Mouse (Mus musculus) embryonic fibroblast, embryonic 13.5 days (primary cell): ENCODE results near the gene Cdk5rap1. TPM values are rescaled to one million over a fixed set of nuclear protein-coding genes. Genes with fewer than 3 reads are reported as not detected.
A peak's percentile ranks its signal among the peaks of the same experiment; 100 is the strongest.

Source experiments
- H3K27ac ChIP-seq: 2 replicates; pipeline ENCODE4 v1.5.1; 2012; ENCODE audit warnings: low read length, control low read depth, inconsistent platforms; ENCODE audit not compliant: insufficient read depth
- H3K4me1 ChIP-seq: 2 replicates; pipeline ENCODE4 v1.6.1; 2011; ENCODE audit warnings: low read length; ENCODE audit not compliant: control insufficient read depth, insufficient read depth
- H3K4me3 ChIP-seq: 2 replicates; pipeline ENCODE4 v1.5.1; 2011; ENCODE audit warnings: mild to moderate bottlenecking, control low read depth, low read length; ENCODE audit not compliant: insufficient read depth
- CTCF ChIP-seq: IDR thresholded peaks from 2 replicates; pipeline ENCODE4 v1.5.1; 2011; ENCODE audit warnings: mild to moderate bottlenecking, control low read depth, low read length, moderate library complexity, borderline replicate concordance; ENCODE audit not compliant: insufficient read depth
- POLR2A ChIP-seq: IDR thresholded peaks from 2 replicates; pipeline ENCODE4 v1.6.1; 2011; ENCODE audit warnings: low read depth, mild to moderate bottlenecking, control low read depth, low read length, moderate library complexity
- polyA plus RNA-seq: library from polyadenylated mRNA; stranded (reverse); fragments of >200 nt; gene quantifications from 2 replicates; pipeline ENCODE4 v1.2.4, GENCODE M21; 2011; ENCODE audit warnings: low read depth; ENCODE audit not compliant: missing spikeins, insufficient read length

The Cdk5rap1 gene
- polyA plus RNA-seq, 1 experiment: 10.0 TPM

GRCm38 (mm10) chr2:154407643-154408445 lies 35.0 kb upstream of the Cdk5rap1 start, which contains the start of gene Snta1:
TSS of gene Snta1 (minus strand) at chr2:154408099.
- H3K4me3 ChIP-seq: peak within 1 kb of the TSS; percentile 76
- no peak within 1 kb of the TSS for H3K27ac ChIP-seq
- TF ChIP-seq POLR2A: peak; percentile 90
- no peak for TF ChIP-seq CTCF
- H3K4me1 ChIP-seq: peaks cover 10% of the 10 kb centered on the region

GRCm38 (mm10) chr2:154407063-154407642 lies 34.3 kb upstream of the Cdk5rap1 start:
- H3K4me1 ChIP-seq: peaks cover 10% of the 10 kb centered on the region
- H3K27ac ChIP-seq: no peak overlapping the region
- TF ChIP-seq CTCF (no peak), POLR2A (no peak)
- H3K4me3 ChIP-seq: peak overlapping the region; percentile 76

- Histone ChIP-seq H3K4me1 (peaks cover 9% of the 10 kb centered on the region), H3K4me3 (no peak overlapping the region), H3K27ac (no peak overlapping the region)
- TF ChIP-seq CTCF (no peak), POLR2A (no peak)
Measured at GRCm38 (mm10) chr2:154405447-154405994, 32.7 kb upstream of the Cdk5rap1 start.

- no peak for TF ChIP-seq CTCF
- no peak for TF ChIP-seq POLR2A
- Histone ChIP-seq H3K27ac (peak overlapping the region; percentile 46), H3K4me1 (peaks cover 5% of the 10 kb centered on the region), H3K4me3 (no peak overlapping the region)
Measured at GRCm38 (mm10) chr2:154402811-154403210, 30.0 kb upstream of the Cdk5rap1 start.

- H3K4me3 ChIP-seq: no peak overlapping the region
- H3K4me1 ChIP-seq: peaks cover 5% of the 10 kb centered on the region
- TF ChIP-seq CTCF: no peak
- TF ChIP-seq POLR2A: no peak
- H3K27ac ChIP-seq: no peak overlapping the region
Measured at GRCm38 (mm10) chr2:154401976-154402375, 29.2 kb upstream of the Cdk5rap1 start.

- no peak overlapping the region for H3K4me3 ChIP-seq
- TF ChIP-seq POLR2A: no peak
- TF ChIP-seq CTCF: no peak
- H3K27ac ChIP-seq: no peak overlapping the region
- peaks cover 5% of the 10 kb centered on the region for H3K4me1 ChIP-seq
Measured at GRCm38 (mm10) chr2:154399325-154399724, 26.5 kb upstream of the Cdk5rap1 start.

GRCm38 (mm10) chr2:154398267-154398666 lies 25.5 kb upstream of the Cdk5rap1 start:
- TF ChIP-seq CTCF (no peak), POLR2A (no peak)
- H3K4me3 ChIP-seq: no peak overlapping the region
- H3K4me1 ChIP-seq: peaks cover 4% of the 10 kb centered on the region
- H3K27ac ChIP-seq: no peak overlapping the region

- H3K27ac ChIP-seq: no peak overlapping the region
- no peak overlapping the region for H3K4me3 ChIP-seq
- H3K4me1 ChIP-seq: no peaks in the 10 kb centered on the region; the same call in 1 of the 2 replicates
- TF ChIP-seq POLR2A (no peak), CTCF (no peak)
Measured at GRCm38 (mm10) chr2:154396529-154396928, 23.7 kb upstream of the Cdk5rap1 start.

- Histone ChIP-seq H3K27ac (no peak overlapping the region), H3K4me3 (no peak overlapping the region), H3K4me1 (peaks cover 3% of the 10 kb centered on the region)
- TF ChIP-seq CTCF (no peak), POLR2A (no peak)
Measured at GRCm38 (mm10) chr2:154394602-154395001, 21.8 kb upstream of the Cdk5rap1 start.
